Mouse (Mus musculus) liver, adult 2 months (tissue): ENCODE measurements around the gene Fbxl17.

Experiments
- CTCF ChIP-seq: fragments of 200-500 bp; IDR thresholded peaks from 2 replicates; pipeline ENCODE4 v1.5.1; 2011; ENCODE audit warnings: low read depth, low read length, control low read depth
- POLR2A ChIP-seq: fragments of 200-500 bp; IDR thresholded peaks from 2 replicates; pipeline ENCODE4 v1.6.1; 2011; ENCODE audit warnings: low read length, control low read depth; ENCODE audit not compliant: insufficient read depth; ENCODE audit errors: extremely low read depth

GRCm38 (mm10) chr17:63092774-63093173 is 407.0 kb downstream of the Fbxl17 start:
- TF ChIP-seq POLR2A (no peak), CTCF (no peak)
